Mouse (Mus musculus): ENCODE measurements around the gene Defb26. TPM values are rescaled to one million over a fixed set of nuclear protein-coding genes. Genes with fewer than 3 reads are reported as not detected.

The Defb26 gene
- polyA plus RNA-seq (2015; fragmentation: Nextera tagmentation; extraction: Ambion mirVana): 0.24 TPM in 1 of 2 replicates, not detected in the other

DNA sequence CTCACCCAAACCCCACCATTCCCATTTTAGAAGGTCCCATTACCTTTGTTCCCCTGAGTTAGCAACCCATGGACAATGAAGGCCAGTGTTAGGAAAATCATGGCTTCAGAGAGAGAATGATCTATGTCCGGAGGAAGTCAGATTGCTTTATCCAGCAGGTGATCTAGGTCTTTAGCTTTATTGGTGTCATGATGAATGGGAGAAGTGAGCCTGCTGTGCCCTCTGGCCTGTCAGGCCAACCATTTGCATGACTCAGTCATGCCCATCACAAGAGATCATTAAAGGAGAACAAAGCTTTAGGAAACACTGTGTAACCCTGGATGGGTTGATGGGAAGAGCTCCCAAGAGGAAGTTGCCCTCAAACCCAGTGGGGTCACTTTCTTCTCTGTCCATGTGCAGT lies at the start of gene Defb26:
TSS of gene Defb26 (minus strand) at position 101 of the 400 bp plus-strand sequence.
- DNase-seq (ENCODE audit: low spot score): no peak

DNA sequence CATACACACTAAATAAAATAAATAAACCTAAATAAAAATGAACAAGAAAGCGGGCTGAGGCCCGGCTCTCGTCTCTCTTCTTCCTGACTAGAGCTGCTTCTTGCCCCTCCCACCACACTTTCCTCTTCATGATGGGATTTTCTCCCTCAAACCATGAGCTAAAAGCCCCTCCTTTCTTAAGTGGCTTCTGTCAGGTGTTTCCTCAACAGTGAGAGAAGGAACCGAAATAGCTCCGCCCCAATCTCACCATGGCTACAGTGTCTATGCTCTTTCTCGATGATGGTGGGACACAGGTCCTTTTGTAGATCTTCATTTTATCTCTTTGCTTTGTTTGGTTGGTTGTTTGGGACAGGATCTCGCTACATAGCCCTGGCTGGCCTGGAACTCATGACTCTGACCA lies 45.2 kb upstream of the Defb26 start:
- no peak for DNase-seq (ENCODE audit: low spot score)

DNA sequence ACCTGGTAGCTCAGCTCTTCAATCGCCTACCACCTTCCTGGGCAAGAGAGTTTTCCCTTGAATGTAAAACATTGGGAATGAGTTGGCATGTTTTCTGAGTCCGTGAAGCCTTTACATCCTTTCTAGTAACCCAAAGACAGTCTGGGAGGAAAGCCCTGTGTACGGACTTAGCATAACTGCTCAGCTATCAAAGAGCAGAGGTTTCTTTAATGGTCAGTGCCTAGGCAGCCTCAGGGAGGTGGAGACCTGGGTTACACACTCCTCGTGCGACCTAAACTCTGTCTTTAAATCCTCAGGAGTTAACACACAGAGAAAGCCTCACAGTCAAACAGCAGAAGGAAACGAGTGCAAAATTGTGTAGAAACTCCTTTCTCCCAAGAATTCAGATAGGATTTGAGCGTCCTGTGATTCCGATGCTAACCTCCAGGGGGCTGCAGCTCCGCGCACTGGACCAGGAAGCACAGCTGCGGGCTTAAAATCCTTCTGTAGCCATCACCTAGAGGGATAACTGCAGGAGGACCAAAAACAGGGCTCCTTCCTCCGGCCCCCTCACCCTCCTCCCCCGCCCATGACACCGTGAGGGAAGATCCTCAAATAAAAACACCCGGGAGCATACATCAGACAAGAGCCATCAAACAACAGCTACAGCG lies 42.4 kb upstream of the Defb26 start:
- peak; percentile 30 for DNase-seq (ENCODE audit: low spot score)

DNA sequence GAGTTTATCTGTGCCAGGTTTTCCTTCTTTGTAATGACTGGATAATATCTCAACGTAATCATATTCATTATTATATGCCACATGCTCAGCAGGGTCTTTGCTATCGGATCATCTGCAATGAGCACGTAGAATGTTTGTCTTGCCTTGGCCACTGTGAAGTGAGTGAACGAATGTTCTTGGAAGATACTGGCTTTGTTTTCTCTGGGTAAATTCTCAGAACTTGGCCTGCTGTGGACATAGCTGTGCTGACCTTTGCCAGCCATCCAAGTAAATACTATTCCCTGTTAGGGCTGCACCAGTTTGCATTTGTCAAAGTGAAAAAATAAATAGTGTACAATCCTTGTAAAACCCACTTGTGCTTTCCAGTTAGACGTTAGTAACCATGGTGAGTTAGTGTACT lies 36.6 kb upstream of the Defb26 start:
- no peak for DNase-seq (ENCODE audit: low spot score)

DNA sequence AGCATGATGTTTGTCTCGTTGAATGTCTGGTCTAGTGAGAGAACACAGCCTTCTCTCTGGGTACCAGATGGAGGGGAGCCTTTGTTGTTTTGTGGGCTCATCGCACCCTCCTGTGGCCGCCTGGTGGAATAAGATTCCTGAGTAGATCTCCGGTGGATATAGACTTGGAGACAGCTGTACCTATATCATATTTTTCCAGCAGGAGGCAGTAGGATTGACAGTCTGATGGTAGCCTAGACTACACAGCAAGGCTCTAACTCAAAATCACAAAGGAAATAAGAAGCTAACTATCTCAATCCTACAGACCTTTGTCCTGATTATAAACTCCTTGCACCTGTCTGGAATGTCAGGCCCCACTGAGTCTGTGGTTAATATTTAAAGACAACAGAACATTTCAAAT lies 33.2 kb upstream of the Defb26 start:
- peak; percentile 1 for DNase-seq (ENCODE audit: low spot score)

DNA sequence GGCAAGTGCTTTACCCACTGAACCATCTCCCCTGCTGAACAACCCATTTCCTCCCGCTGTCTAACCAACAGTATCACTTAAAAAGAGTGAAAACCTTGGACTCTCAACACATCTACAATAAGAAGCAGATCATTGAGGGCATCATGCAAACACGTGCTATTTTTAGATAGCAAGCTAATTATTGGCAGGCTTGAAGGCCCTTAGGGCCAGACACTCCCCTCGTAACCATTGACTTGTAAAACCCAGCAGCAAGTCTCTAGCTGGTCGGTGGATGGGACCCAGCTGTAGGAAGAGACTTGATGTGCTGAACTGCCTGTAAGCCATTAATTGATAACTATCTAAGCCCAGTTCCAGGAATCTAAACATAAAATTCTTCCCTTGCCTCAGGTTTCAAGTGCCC lies 32.0 kb upstream of the Defb26 start:
- DNase-seq (ENCODE audit: low spot score): no peak

DNA sequence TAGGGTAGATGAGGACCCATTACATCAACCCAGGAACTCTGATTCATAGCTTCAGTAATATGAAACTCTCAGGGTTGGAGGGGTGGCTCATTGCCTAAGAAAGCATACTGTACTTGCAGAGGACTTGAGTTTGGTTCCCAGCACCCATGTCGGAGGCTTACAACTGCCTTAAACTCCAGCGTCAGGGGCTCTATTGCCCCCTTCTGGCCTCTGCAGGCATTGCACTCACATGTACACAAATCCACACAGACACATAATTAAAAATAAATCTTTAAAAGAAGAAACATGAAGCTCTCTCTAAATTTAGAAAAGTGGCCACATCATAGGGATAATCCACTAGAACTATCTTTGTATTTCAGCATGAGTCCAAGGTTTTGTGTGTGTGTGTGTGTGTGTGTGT lies 31.4 kb upstream of the Defb26 start:
- no peak for DNase-seq (ENCODE audit: low spot score)

DNA sequence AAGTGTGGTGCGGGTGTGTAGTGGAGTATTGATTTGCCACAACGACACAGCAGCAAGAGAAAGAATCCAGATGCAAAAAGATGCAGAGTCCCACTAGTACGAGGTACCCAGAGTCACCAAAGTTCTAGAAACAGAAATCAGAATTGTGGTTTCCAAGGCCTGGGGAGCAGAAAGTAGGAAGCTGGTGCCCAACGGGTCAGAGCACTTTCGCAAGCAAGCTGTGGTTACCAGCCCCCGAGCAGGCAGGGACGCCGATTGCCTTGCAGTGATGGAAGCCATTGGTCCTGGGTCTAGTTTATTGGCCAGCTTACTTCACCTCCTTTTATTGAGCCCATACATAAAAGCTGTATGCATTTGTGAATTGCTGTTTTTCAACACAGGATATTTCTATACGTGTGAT lies 30.5 kb upstream of the Defb26 start:
- DNase-seq (ENCODE audit: low spot score): no peak

DNA sequence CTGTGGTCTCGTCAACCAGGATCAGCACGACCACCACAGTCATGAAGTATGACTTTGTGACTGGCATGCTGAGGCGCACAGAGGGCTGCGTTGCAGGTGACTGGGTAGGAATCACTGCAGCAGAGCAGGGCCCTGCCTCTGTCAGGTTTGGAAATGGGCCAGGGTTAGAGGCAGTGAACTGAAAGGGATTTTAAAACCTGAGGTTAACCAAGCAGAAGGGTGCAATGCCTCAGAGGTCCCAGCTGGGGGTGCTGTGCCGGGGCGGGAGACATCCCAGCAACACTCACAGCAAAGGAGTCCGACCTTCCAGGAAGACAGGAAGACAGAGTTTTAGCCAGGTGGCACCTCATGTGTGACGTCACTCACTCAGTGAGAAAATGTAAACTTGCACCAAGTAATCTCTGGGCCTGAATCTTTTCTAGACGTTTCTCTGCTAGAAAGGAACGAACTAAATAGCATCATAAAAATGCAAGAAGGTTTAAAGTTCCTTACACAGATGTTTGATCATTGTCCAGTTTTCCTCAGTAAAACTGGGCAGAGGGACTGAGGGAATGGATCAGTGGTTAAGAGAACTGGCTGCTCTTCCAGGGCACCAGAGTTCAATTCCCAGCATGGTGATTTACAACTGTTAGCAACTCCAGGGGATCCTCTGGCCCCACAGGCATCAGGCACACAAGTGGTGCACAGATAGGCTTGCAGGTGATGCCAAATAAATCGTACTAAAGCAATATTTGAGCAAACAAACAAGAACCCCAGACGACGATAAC lies 28.6 kb upstream of the Defb26 start, which contains the start of gene Defb29:
TSS of gene Defb29 (minus strand) at position 155 of the 767 bp plus-strand sequence.
- no peak for DNase-seq (ENCODE audit: low spot score)

DNA sequence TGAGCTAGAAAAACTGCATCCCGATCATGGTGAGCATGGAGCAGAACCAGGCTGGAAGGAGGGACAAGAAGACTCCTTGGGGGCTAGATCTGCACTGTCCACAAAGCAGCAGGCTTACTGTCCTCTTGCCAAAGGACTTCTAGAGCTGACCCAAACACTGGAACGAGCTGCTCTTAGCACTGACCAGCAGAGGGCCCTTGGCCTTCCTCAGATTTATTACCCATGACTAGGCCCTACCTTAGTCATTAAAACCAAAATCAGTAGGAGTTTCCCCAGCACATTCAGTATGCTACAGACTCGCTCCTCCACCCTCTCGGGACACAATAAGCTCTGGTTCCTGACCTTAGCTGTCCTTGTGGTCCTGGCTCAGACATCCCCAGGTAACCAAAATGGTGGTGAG lies 6.5 kb upstream of the Defb26 start, which contains the start of gene Defb28:
TSS of gene Defb28 (plus strand) at position 275 of the 400 bp plus-strand sequence.
- no peak for DNase-seq (ENCODE audit: low spot score)

DNA sequence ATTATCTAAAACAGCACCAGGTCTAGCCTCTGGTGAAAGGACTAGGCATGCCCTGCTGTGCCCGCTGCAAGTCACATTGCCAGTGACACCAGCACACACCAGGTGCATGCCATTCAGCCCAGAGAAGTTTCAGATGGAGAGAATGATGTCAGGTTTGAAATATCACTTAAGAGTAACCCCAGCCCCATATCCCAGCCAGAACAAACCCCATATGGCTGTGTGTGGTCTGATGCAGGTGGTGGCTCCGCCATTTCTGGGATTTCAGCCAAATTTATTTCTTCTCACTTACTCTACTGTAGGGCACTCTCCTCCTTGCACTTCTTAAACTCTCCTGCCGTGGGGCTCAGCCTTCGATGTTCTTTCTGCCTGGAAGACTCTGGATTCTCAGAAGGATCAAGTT lies 4.6 kb upstream of the Defb26 start:
- DNase-seq (ENCODE audit: low spot score): no peak

DNA sequence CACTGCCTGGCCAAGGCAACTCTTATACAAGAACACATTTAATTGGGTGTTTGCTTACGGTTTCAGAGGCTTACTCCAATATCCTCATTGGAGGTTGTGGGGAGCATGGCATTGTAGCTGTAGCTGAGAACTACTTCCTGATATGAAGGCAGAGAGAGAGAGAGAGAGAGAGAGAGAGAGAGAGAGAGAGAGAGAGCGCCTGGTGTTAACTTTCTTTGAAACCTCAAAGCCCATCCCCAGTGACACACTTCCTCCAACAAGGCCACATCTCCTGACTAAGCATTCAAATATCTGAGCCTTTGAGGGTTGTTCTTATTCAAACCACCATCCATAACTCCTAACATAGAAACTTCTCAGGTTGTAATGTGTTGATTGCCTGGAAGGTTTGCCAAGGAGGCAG lies 7.5 kb downstream of the Defb26 start:
- DNase-seq (ENCODE audit: low spot score): no peak

DNA sequence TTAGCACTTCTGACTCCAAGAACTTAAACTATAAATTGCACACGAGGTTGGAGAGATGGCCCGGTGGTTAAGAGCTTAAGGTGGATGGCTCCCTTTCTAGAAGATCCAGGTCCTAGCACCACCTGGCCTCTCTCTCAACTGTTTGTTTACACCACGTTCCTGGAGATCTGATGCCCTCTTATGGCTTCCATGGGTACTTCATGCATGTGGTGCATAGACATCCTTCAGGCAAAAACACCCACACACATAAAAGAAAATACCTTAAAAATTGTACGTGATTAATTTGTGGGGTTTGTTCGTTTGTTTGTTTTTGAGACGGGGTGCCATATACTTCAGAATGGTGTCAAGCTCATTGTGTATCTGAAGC lies 10.6 kb downstream of the Defb26 start:
- DNase-seq (ENCODE audit: low spot score): no peak

DNA sequence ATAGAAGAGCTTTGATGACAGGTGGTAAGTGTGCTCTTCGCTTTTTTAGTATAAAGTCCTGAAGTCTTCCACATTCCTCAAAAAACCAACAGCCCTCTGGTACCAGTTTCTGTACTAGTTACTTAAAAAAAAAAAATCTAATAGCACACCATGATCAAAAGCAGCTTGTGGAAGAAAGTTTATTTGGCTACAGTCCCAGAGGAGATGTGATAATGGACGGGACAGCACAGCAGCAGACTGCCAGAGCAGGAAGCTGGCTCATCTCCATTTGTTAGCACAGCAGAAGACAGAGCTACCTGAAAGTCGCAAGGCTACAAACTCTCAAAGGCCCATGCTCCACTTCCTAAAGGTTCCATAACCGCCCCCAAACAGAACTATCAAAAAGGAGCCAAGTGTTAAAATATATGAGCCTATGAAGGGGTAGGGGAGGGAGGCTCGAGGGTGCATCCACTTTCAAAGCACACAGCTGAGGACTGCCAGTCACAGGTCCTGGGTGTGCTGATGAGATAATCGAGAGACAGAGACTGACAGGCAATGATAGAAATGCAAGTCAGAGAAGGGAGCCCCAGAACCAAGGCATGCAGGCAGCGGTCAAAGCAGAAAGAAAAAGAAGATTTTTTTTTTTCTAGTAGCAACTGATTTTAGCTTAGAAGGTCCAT lies 11.2 kb downstream of the Defb26 start:
- no peak for DNase-seq (ENCODE audit: low spot score)

DNA sequence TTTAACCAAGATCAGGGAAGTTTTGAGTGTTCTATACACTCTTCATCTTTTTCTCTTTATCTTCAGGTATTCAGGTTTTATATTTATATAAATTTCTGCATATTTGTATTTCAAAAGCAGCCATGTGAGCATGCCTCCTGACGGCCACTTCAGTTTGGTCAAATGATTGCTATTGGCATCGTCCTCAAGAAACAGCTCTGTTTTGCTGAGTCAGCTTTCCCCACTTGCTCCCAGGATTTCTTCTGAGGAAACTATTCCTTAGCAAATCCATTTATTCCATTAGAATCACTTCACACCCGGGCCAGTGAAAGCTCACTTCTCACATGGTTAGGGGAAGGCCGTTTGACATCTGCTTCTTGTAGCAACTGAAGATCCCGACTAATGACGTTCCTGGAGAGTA lies 13.5 kb downstream of the Defb26 start:
- DNase-seq (ENCODE audit: low spot score): no peak

DNA sequence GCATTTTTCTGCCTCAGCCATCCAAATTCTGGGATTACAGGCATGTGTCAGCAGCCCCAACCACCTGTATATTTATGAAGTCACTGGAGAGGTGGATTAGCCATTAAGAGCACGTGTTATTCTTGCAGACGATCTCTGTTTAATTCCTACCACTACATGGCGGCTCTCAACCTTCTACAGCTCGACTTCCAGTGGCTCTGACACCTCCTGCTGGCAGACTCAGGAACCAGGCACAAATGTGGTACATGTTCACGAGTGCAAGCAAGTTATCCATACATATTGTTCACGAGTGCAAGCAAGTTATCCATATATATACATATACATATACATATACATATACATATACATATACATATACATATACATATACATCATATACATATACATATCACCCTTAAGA lies 18.3 kb downstream of the Defb26 start:
- DNase-seq (ENCODE audit: low spot score): no peak

DNA sequence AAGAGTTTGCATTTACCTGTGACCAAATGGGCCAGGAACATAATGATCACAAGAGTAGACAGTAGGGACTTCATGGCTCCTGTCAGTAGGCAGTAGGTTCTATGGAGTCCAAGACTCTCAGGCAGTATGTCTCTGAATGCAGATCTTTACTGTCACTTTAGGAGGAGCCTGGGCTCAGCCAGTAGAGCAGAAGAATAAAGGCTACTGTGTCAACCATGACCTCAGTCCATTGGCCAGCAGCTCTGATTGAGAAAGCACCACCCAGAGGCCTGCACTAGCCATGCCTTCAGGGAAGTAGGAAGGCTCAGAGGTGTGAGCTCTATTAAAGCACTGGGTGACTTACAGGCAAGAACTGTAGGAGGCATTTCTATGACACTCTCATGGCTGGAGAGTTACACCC lies 21.5 kb downstream of the Defb26 start, which contains the start of gene Defb22:
TSS of gene Defb22 (minus strand) at position 101 of the 400 bp plus-strand sequence.
- DNase-seq (ENCODE audit: low spot score): no peak

DNA sequence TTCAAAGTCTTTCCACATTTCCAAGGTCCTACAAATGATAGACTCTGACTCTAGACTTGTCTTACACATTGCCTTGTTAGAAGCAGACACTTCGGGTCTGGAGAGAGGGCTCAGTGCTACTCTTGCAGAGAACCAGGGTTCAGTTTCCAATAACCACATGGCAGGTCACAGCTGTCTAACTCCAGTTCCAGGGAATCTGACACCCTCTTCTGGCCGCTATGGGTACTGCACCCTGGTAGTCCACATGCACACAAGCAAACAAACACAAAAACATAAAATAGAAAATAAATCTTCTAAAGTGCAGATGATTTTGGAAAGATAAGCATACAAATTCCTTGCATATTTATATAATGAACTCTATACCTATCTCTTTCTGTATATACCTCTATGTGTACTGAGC lies 24.5 kb downstream of the Defb26 start:
- no peak for DNase-seq (ENCODE audit: low spot score)

DNA sequence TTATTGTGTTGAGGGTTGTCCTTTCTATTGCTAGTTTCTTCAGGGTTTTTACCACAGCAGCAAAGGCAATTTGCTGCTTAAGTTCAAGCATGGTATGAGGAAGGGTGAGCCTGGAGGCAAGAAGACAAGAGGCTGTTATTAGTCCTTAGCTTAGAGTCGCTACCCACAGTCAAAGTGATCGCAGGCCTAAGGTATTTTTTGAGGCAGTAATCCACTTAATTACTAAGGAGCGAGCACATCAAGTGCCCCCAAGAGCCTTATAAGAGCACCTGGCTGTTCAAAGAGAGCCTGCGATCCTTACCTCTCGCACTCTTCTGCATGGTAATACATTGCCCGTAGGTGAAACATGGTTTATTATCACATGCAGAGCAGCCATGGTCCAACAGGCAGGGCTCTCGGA lies 29.8 kb downstream of the Defb26 start:
- no peak for DNase-seq (ENCODE audit: low spot score)

DNA sequence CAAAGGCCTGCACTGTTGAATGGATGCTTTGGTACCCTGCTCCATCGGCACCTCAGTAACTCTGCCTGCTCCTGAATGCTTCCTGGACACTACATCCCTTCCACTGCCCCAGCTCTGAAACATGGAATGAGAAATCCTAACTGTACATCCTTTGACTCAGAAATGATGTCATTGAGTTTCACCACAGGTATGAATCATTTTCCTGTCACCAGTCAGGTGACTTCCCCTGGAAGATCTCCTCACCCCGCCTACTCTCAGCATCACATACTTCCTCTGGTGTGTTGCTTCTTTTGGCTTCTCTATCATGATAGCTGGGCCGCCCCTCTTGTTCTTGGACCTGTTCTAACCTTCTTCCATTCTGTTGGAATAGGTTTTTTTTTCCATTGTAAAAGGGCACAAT lies 30.6 kb downstream of the Defb26 start:
- DNase-seq (ENCODE audit: low spot score): no peak

DNA sequence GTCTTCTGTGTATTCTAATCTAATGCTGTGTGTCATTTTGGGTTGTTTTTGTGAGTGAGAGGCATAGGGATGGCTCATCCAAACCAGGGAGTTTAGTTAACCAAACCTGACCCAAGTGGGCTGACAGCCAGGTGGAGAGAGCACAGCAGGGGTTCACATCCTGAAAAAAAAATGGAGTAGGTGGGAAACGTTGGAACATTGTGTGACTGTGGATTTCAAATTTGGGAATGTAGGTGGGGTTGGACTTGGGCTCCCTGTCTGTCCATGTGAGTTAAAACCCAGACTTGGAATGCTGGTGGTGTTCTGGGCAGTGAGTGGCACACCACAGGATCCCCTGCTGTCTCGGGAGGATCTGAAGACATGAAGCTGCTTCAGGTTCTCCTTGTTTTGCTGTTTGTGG lies 34.7 kb downstream of the Defb26 start, which contains the start of gene Defb20:
TSS of gene Defb20 (plus strand) at position 301 of the 400 bp plus-strand sequence.
- no peak for DNase-seq (ENCODE audit: low spot score)

DNA sequence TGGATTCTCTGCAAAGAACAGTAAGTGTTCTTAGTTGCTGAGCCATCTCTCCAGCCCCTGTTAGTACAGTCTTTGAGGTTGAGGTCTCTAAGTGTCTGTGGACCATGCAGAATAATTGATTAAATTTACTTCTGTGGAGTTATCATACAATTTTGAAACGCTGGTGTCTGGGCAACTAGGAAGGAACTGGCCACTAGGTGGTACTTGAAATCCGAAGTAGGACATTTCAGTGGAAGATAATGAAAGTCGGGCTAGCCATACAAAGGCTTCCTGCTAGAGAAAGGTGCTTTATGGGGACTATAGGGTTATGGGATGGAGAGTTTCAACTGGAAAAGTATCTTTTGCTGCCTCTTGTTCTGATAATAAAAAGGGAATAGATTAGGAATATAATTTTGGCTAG lies 39.1 kb downstream of the Defb26 start:
- no peak for DNase-seq (ENCODE audit: low spot score)

All from thymus, postnatal 0 days (tissue).